Mouse (Mus musculus) neural tube, embryonic 15.5 days (tissue): ENCODE results near the gene D16Ertd472e. TPM values are rescaled to one million over a fixed set of nuclear protein-coding genes. Genes with fewer than 3 reads are reported as not detected.

Experiments used
- ATAC-seq: fragments of 200-750 bp; cut with Nextera tagmentation; 2 replicates; pipeline ENCODE4 v1.8.0; 2017; ENCODE audit warnings: mild to moderate bottlenecking, moderate TSS enrichment, moderate library complexity; ENCODE audit not compliant: low FRiP score
- H3K27ac ChIP-seq: fragments of 300-500 bp; sonication (generic); replicated peaks from 2 replicates; pipeline ENCODE4 v1.5.1; 2015; ENCODE audit warnings: mild to moderate bottlenecking, inconsistent platforms
- H3K27me3 ChIP-seq: fragments of 300-500 bp; sonication (generic); replicated peaks from 2 replicates; pipeline ENCODE4 v1.6.1; 2015; ENCODE audit warnings: inconsistent platforms
- H3K36me3 ChIP-seq: fragments of 300-500 bp; sonication (generic); 2 replicates; pipeline ENCODE4 v1.6.1; 2015; ENCODE audit warnings: inconsistent platforms
- H3K4me1 ChIP-seq: fragments of 300-500 bp; sonication (generic); 2 replicates; pipeline ENCODE4 v1.6.1; 2015; ENCODE audit warnings: inconsistent platforms
- H3K4me2 ChIP-seq: fragments of 300-500 bp; sonication (generic); 2 replicates; pipeline ENCODE4 v1.6.1; 2015; ENCODE audit warnings: inconsistent platforms, mild to moderate bottlenecking, moderate library complexity
- H3K4me3 ChIP-seq: fragments of 300-500 bp; sonication (generic); replicated peaks from 2 replicates; pipeline ENCODE4 v1.5.1; 2015; ENCODE audit warnings: mild to moderate bottlenecking, inconsistent platforms
- H3K9ac ChIP-seq: fragments of 300-500 bp; sonication (generic); replicated peaks from 2 replicates; pipeline ENCODE4 v1.6.1; 2015; ENCODE audit warnings: mild to moderate bottlenecking, inconsistent platforms
- H3K9me3 ChIP-seq: fragments of 300-500 bp; sonication (generic); replicated peaks from 2 replicates; pipeline ENCODE4 v1.6.1; 2016; ENCODE audit warnings: inconsistent platforms
- WGBS: fragments of 180-500 bp; shearing (Covaris S2); methylation state at CpG from one replicate; pipeline ENCODE4 v1.1.7; 2015; ENCODE audit warnings: mixed read lengths; 5-methylcytosine and 5-hydroxymethylcytosine counted together
- polyA plus RNA-seq: library from polyadenylated mRNA; unstranded; fragments of >200 nt; fragmentation: Nextera tagmentation; extraction: Ambion mirVana; gene quantifications from 2 replicates; pipeline ENCODE4 v1.2.1, GENCODE M21; 2015

Gene D16Ertd472e
- polyA plus RNA-seq, 1 experiment from 2014 or later: 4.7 TPM

GRCm38 (mm10) chr16:78563093-78563971 lies 13.2 kb downstream of the D16Ertd472e start:
- Histone ChIP-seq H3K9me3 (no peaks in the 10 kb centered on the region), H3K36me3 (peaks cover 31% of the 10 kb centered on the region), H3K9ac (no peak overlapping the region), H3K4me3 (no peak overlapping the region), H3K27ac (no peak overlapping the region), H3K4me1 (no peaks in the 10 kb centered on the region), H3K27me3 (no peaks in the 10 kb centered on the region), H3K4me2 (no peak overlapping the region)
- 90% methylated on average over 15 of the region's 15 CpGs for WGBS
- no peak for ATAC-seq

GRCm38 (mm10) chr16:78560627-78561026 lies 15.9 kb downstream of the D16Ertd472e start:
- WGBS: 91% methylated on average over 5 of the region's 5 CpGs

GRCm38 (mm10) chr16:78560063-78560462 lies 16.4 kb downstream of the D16Ertd472e start:
- Histone ChIP-seq H3K4me2 (no peak overlapping the region), H3K9me3 (no peaks in the 10 kb centered on the region), H3K4me1 (no peaks in the 10 kb centered on the region), H3K27me3 (no peaks in the 10 kb centered on the region), H3K9ac (no peak overlapping the region), H3K36me3 (peaks cover 35% of the 10 kb centered on the region), H3K4me3 (no peak overlapping the region), H3K27ac (no peak overlapping the region)
- no peak for ATAC-seq
- 92% methylated on average over 15 of the region's 15 CpGs for WGBS

More at GRCm38 (mm10) chr16:78560627-78561026, 15.9 kb downstream of the D16Ertd472e start:
- H3K36me3 ChIP-seq: peaks cover 35% of the 10 kb centered on the region
- ATAC-seq: no peak
- H3K9me3 ChIP-seq: no peaks in the 10 kb centered on the region
- H3K27me3 ChIP-seq: no peaks in the 10 kb centered on the region
- no peak overlapping the region for H3K27ac ChIP-seq
- H3K4me1 ChIP-seq: no peaks in the 10 kb centered on the region
- no peak overlapping the region for H3K4me3 ChIP-seq
- no peak overlapping the region for H3K4me2 ChIP-seq
- H3K9ac ChIP-seq: no peak overlapping the region

- Histone ChIP-seq H3K4me1 (no peaks in the 10 kb centered on the region), H3K4me2 (no peak overlapping the region), H3K36me3 (peaks cover 16% of the 10 kb centered on the region), H3K27ac (no peak overlapping the region), H3K4me3 (no peak overlapping the region), H3K9me3 (no peaks in the 10 kb centered on the region), H3K9ac (no peak overlapping the region), H3K27me3 (no peaks in the 10 kb centered on the region)
- ATAC-seq: no peak
- WGBS: 98% methylated on average over 4 of the region's 4 CpGs
Observed at GRCm38 (mm10) chr16:78557573-78557972, 18.9 kb downstream of the D16Ertd472e start.

- no peak overlapping the region for H3K4me2 ChIP-seq
- H3K9me3 ChIP-seq: no peaks in the 10 kb centered on the region
- 97% methylated on average over 10 of the region's 10 CpGs for WGBS
Observed at GRCm38 (mm10) chr16:78554911-78555648, 21.4 kb downstream of the D16Ertd472e start.

GRCm38 (mm10) chr16:78547367-78547766 lies 29.1 kb downstream of the D16Ertd472e start:
- Histone ChIP-seq H3K9ac (no peak overlapping the region), H3K27me3 (no peaks in the 10 kb centered on the region), H3K9me3 (no peaks in the 10 kb centered on the region), H3K4me2 (no peak overlapping the region), H3K4me1 (no peaks in the 10 kb centered on the region), H3K36me3 (peaks cover 24% of the 10 kb centered on the region), H3K27ac (no peak overlapping the region), H3K4me3 (no peak overlapping the region)
- 95% methylated on average over 10 of the region's 10 CpGs for WGBS
- ATAC-seq: no peak

More at GRCm38 (mm10) chr16:78554911-78555648, 21.4 kb downstream of the D16Ertd472e start:
- no peaks in the 10 kb centered on the region for H3K4me1 ChIP-seq
- no peak overlapping the region for H3K4me3 ChIP-seq
- peaks cover 9% of the 10 kb centered on the region; the same call in 1 of the 2 replicates for H3K36me3 ChIP-seq
- no peak overlapping the region for H3K27ac ChIP-seq
- H3K9ac ChIP-seq: no peak overlapping the region
- no peaks in the 10 kb centered on the region for H3K27me3 ChIP-seq
- ATAC-seq: no peak

- no peak for ATAC-seq
- Histone ChIP-seq H3K36me3 (peaks cover 24% of the 10 kb centered on the region), H3K9me3 (no peaks in the 10 kb centered on the region), H3K4me2 (no peak overlapping the region), H3K27ac (no peak overlapping the region), H3K4me3 (no peak overlapping the region), H3K9ac (no peak overlapping the region), H3K27me3 (no peaks in the 10 kb centered on the region), H3K4me1 (no peaks in the 10 kb centered on the region)
- WGBS: 89% methylated on average over 6 of the region's 6 CpGs
Observed at GRCm38 (mm10) chr16:78546529-78546928, 30.0 kb downstream of the D16Ertd472e start.

GRCm38 (mm10) chr16:78540376-78541246 lies 35.9 kb downstream of the D16Ertd472e start:
- Histone ChIP-seq H3K9ac (no peak overlapping the region), H3K4me3 (no peak overlapping the region), H3K27ac (no peak overlapping the region), H3K4me1 (no peaks in the 10 kb centered on the region), H3K27me3 (no peaks in the 10 kb centered on the region), H3K4me2 (no peak overlapping the region), H3K9me3 (no peaks in the 10 kb centered on the region), H3K36me3 (peaks cover 6% of the 10 kb centered on the region)
- ATAC-seq: no peak
- WGBS: 87% methylated on average over 16 of the region's 16 CpGs

- H3K4me1 ChIP-seq: no peaks in the 10 kb centered on the region; the same call in 1 of the 2 replicates
- 91% methylated on average over 8 of the region's 8 CpGs for WGBS
- no peaks in the 10 kb centered on the region for H3K27me3 ChIP-seq
- H3K9me3 ChIP-seq: no peaks in the 10 kb centered on the region
- ATAC-seq: no peak
- no peaks in the 10 kb centered on the region for H3K36me3 ChIP-seq
- H3K9ac ChIP-seq: no peak overlapping the region
- no peak overlapping the region for H3K4me3 ChIP-seq
- no peak overlapping the region for H3K27ac ChIP-seq
- no peak overlapping the region for H3K4me2 ChIP-seq
Observed at GRCm38 (mm10) chr16:78537798-78538422, 38.6 kb downstream of the D16Ertd472e start.

- Histone ChIP-seq H3K27me3 (no peaks in the 10 kb centered on the region), H3K9me3 (no peaks in the 10 kb centered on the region), H3K4me3 (no peak overlapping the region), H3K4me1 (no peaks in the 10 kb centered on the region; the same call in 1 of the 2 replicates), H3K4me2 (no peak overlapping the region), H3K9ac (no peak overlapping the region), H3K27ac (no peak overlapping the region), H3K36me3 (no peaks in the 10 kb centered on the region)
- 51% methylated on average over 7 of the region's 7 CpGs for WGBS
- ATAC-seq: no peak
Observed at GRCm38 (mm10) chr16:78537322-78537721, 39.2 kb downstream of the D16Ertd472e start.

GRCm38 (mm10) chr16:78534468-78534867 lies 42.0 kb downstream of the D16Ertd472e start:
- no peak overlapping the region for H3K4me2 ChIP-seq
- no peaks in the 10 kb centered on the region for H3K36me3 ChIP-seq
- no peaks in the 10 kb centered on the region; the same call in 1 of the 2 replicates for H3K4me1 ChIP-seq
- WGBS: 54% methylated on average over 8 of the region's 8 CpGs
- H3K4me3 ChIP-seq: no peak overlapping the region
- no peak overlapping the region for H3K27ac ChIP-seq
- no peaks in the 10 kb centered on the region for H3K27me3 ChIP-seq
- ATAC-seq: no peak
- H3K9ac ChIP-seq: no peak overlapping the region
- no peaks in the 10 kb centered on the region for H3K9me3 ChIP-seq
